Mouse (Mus musculus): ENCODE measurements around the gene G3bp2. TPM values are rescaled to one million over a fixed set of nuclear protein-coding genes. Genes with fewer than 3 reads are reported as not detected.

G3bp2 gene
- polyA plus RNA-seq, 1 experiment from 2014 or later = 289 TPM

DNA sequence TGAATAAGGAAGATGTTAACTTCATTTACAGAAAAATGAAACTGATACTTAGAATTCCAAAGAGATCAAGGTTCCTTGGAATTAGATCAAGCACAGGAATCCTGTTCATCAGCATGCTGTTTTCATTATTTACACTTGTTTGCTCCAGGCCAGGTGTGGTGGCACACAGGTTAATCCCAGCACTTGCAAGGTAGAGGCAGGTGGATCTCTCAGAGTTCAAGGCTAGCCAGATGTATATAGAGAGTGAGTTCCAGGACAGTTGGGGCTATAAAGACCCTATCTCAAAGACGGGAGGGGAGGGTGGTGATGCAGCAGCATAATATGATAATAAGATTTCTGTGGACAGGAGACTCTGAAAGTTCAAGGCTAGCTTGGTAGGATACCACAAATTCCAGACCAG lies 3.1 kb downstream of the G3bp2 start:
- Histone ChIP-seq H3K4me1 (ENCODE audit: control insufficient read depth, insufficient read depth, low read length) (peaks cover 2% of the 10 kb centered on the region; the same call in 1 of the 2 replicates), H3K27me3 (ENCODE audit: control insufficient read depth, insufficient read depth, low read length) (no peaks in the 10 kb centered on the region), H3K4me3 (ENCODE audit: low read depth, low read length) (no peak overlapping the region), H3K27ac (replicated peaks; ENCODE audit: low read depth, low read length) (no peak overlapping the region), H3K9ac (replicated peaks; ENCODE audit: low read length) (no peak overlapping the region), H3K36me3 (replicated peaks; ENCODE audit: control insufficient read depth, insufficient read depth, low read depth, low read length) (no peaks in the 10 kb centered on the region), H3K9me3 (replicated peaks; ENCODE audit: control insufficient read depth, low read length) (no peaks in the 10 kb centered on the region), H3K4me2 (ENCODE audit: low read depth, low read length) (no peak overlapping the region)
- WGBS = 81% methylated on average over 1 of the region's 1 CpGs
- DNase-seq (ENCODE audit: low spot score) = no peak
- ATAC-seq (replicated peaks; ENCODE audit: insufficient number of reproducible peaks, low FRiP score, low TSS enrichment, low read depth) = no peak

- ATAC-seq (replicated peaks; ENCODE audit: insufficient number of reproducible peaks, low FRiP score, low TSS enrichment, low read depth) (no peak), DNase-seq (ENCODE audit: low spot score) (no peak)
- Histone ChIP-seq H3K9ac (replicated peaks; ENCODE audit: low read length) (no peak overlapping the region), H3K4me2 (ENCODE audit: low read depth, low read length) (no peak overlapping the region), H3K4me3 (ENCODE audit: low read depth, low read length) (no peak overlapping the region), H3K27me3 (ENCODE audit: control insufficient read depth, insufficient read depth, low read length) (no peaks in the 10 kb centered on the region), H3K9me3 (replicated peaks; ENCODE audit: control insufficient read depth, low read length) (no peaks in the 10 kb centered on the region), H3K27ac (replicated peaks; ENCODE audit: low read depth, low read length) (no peak overlapping the region), H3K4me1 (ENCODE audit: control insufficient read depth, insufficient read depth, low read length) (no peaks in the 10 kb centered on the region), H3K36me3 (replicated peaks; ENCODE audit: control insufficient read depth, insufficient read depth, low read depth, low read length) (no peaks in the 10 kb centered on the region)
- 81% methylated on average over 1 of the region's 1 CpGs for WGBS
Measured at GRCm38 (mm10) chr5:92079304-92079703, 4.2 kb downstream of the G3bp2 start.

DNA sequence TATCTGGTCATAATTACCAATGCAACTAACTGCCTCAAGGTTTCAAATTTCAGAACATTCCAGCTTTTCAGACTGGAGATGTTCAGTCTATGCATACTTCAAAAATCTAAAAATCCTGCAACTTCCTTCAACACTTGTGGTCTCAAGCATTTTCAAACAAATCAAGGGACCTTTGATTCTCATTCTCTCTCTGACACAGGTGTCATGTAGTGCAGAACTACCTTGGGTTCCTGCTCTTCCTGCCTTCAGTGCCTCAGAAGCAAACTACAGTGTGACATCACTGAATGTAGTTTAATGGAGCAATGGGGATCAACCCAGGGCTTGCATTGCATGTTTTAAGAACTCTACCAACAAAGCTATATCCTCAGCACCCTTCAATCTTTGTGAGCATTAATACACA lies 4.8 kb downstream of the G3bp2 start:
- Histone ChIP-seq H3K36me3 (replicated peaks; ENCODE audit: control insufficient read depth, insufficient read depth, low read depth, low read length) (no peaks in the 10 kb centered on the region), H3K27me3 (ENCODE audit: control insufficient read depth, insufficient read depth, low read length) (no peaks in the 10 kb centered on the region), H3K9me3 (replicated peaks; ENCODE audit: control insufficient read depth, low read length) (no peaks in the 10 kb centered on the region), H3K9ac (replicated peaks; ENCODE audit: low read length) (no peak overlapping the region), H3K4me2 (ENCODE audit: low read depth, low read length) (no peak overlapping the region), H3K4me1 (ENCODE audit: control insufficient read depth, insufficient read depth, low read length) (no peaks in the 10 kb centered on the region), H3K27ac (replicated peaks; ENCODE audit: low read depth, low read length) (no peak overlapping the region), H3K4me3 (ENCODE audit: low read depth, low read length) (no peak overlapping the region)
- DNase-seq (ENCODE audit: low spot score) = no peak
- no peak for ATAC-seq (replicated peaks; ENCODE audit: insufficient number of reproducible peaks, low FRiP score, low TSS enrichment, low read depth)

GRCm38 (mm10) chr5:92076273-92076672 lies 7.2 kb downstream of the G3bp2 start:
- no peaks in the 10 kb centered on the region for H3K36me3 ChIP-seq (replicated peaks; ENCODE audit: control insufficient read depth, insufficient read depth, low read depth, low read length)
- 86% methylated on average over 1 of the region's 1 CpGs for WGBS

DNA sequence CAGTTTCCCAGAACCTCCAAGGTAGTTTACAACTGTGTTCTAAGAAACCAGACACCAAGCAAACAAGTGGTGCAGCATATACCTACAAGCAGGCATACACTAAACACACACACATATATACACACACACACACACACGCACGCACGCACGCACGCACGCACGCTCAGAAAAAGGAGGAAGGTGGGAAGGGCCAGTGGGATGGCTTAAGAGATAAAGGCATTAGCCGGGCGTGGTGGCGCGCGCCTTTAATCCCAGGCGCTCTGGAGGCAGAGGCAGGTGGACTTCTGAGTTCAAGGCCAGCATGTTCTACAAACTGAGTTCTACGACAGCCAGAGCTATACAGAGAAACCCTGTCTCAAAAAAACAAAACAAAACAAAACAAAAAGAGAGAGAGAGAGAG lies 9.5 kb downstream of the G3bp2 start:
- DNase-seq (ENCODE audit: low spot score) (no peak), ATAC-seq (replicated peaks; ENCODE audit: insufficient number of reproducible peaks, low FRiP score, low TSS enrichment, low read depth) (no peak)
- Histone ChIP-seq H3K27me3 (ENCODE audit: control insufficient read depth, insufficient read depth, low read length) (no peaks in the 10 kb centered on the region), H3K4me3 (ENCODE audit: low read depth, low read length) (no peak overlapping the region), H3K4me2 (ENCODE audit: low read depth, low read length) (no peak overlapping the region), H3K9ac (replicated peaks; ENCODE audit: low read length) (no peak overlapping the region), H3K4me1 (ENCODE audit: control insufficient read depth, insufficient read depth, low read length) (no peaks in the 10 kb centered on the region), H3K36me3 (replicated peaks; ENCODE audit: control insufficient read depth, insufficient read depth, low read depth, low read length) (no peaks in the 10 kb centered on the region; the same call in 1 of the 2 replicates), H3K9me3 (replicated peaks; ENCODE audit: control insufficient read depth, low read length) (no peaks in the 10 kb centered on the region), H3K27ac (replicated peaks; ENCODE audit: low read depth, low read length) (no peak overlapping the region)
- 93% methylated on average over 14 of the region's 14 CpGs for WGBS

More at GRCm38 (mm10) chr5:92076273-92076672, 7.2 kb downstream of the G3bp2 start:
- no peak for ATAC-seq (replicated peaks; ENCODE audit: insufficient number of reproducible peaks, low FRiP score, low TSS enrichment, low read depth)
- H3K4me1 ChIP-seq (ENCODE audit: control insufficient read depth, insufficient read depth, low read length) = no peaks in the 10 kb centered on the region
- no peaks in the 10 kb centered on the region for H3K27me3 ChIP-seq (ENCODE audit: control insufficient read depth, insufficient read depth, low read length)
- H3K4me2 ChIP-seq (ENCODE audit: low read depth, low read length) = no peak overlapping the region
- DNase-seq (ENCODE audit: low spot score) = no peak
- no peaks in the 10 kb centered on the region for H3K9me3 ChIP-seq (replicated peaks; ENCODE audit: control insufficient read depth, low read length)
- H3K27ac ChIP-seq (replicated peaks; ENCODE audit: low read depth, low read length) = no peak overlapping the region
- no peak overlapping the region for H3K4me3 ChIP-seq (ENCODE audit: low read depth, low read length)
- no peak overlapping the region for H3K9ac ChIP-seq (replicated peaks; ENCODE audit: low read length)

GRCm38 (mm10) chr5:92063192-92063591 lies 20.3 kb downstream of the G3bp2 start:
- WGBS = 97% methylated on average over 2 of the region's 2 CpGs
- Histone ChIP-seq H3K36me3 (replicated peaks; ENCODE audit: control insufficient read depth, insufficient read depth, low read depth, low read length) (peaks cover 7% of the 10 kb centered on the region), H3K27me3 (ENCODE audit: control insufficient read depth, insufficient read depth, low read length) (no peaks in the 10 kb centered on the region), H3K9me3 (replicated peaks; ENCODE audit: control insufficient read depth, low read length) (no peaks in the 10 kb centered on the region), H3K27ac (replicated peaks; ENCODE audit: low read depth, low read length) (no peak overlapping the region), H3K4me1 (ENCODE audit: control insufficient read depth, insufficient read depth, low read length) (no peaks in the 10 kb centered on the region), H3K9ac (replicated peaks; ENCODE audit: low read length) (no peak overlapping the region), H3K4me2 (ENCODE audit: low read depth, low read length) (no peak overlapping the region), H3K4me3 (ENCODE audit: low read depth, low read length) (no peak overlapping the region)
- ATAC-seq (replicated peaks; ENCODE audit: insufficient number of reproducible peaks, low FRiP score, low TSS enrichment, low read depth) (no peak), DNase-seq (ENCODE audit: low spot score) (no peak)

GRCm38 (mm10) chr5:92052866-92053265 lies 30.7 kb downstream of the G3bp2 start:
- no peak overlapping the region for H3K27ac ChIP-seq (replicated peaks; ENCODE audit: low read depth, low read length)
- DNase-seq (ENCODE audit: low spot score) = no peak
- WGBS = 92% methylated on average over 6 of the region's 6 CpGs
- H3K4me1 ChIP-seq (ENCODE audit: control insufficient read depth, insufficient read depth, low read length) = no peaks in the 10 kb centered on the region
- no peaks in the 10 kb centered on the region for H3K9me3 ChIP-seq (replicated peaks; ENCODE audit: control insufficient read depth, low read length)
- ATAC-seq (replicated peaks; ENCODE audit: insufficient number of reproducible peaks, low FRiP score, low TSS enrichment, low read depth) = no peak
- H3K4me2 ChIP-seq (ENCODE audit: low read depth, low read length) = no peak overlapping the region
- no peak overlapping the region for H3K9ac ChIP-seq (replicated peaks; ENCODE audit: low read length)
- no peak overlapping the region for H3K4me3 ChIP-seq (ENCODE audit: low read depth, low read length)
- no peaks in the 10 kb centered on the region for H3K27me3 ChIP-seq (ENCODE audit: control insufficient read depth, insufficient read depth, low read length)
- H3K36me3 ChIP-seq (replicated peaks; ENCODE audit: control insufficient read depth, insufficient read depth, low read depth, low read length) = no peaks in the 10 kb centered on the region; the same call in none of the 2 replicates

GRCm38 (mm10) chr5:92050419-92050818 lies 33.1 kb downstream of the G3bp2 start:
- Histone ChIP-seq H3K9ac (replicated peaks; ENCODE audit: low read length) (no peak overlapping the region), H3K27ac (replicated peaks; ENCODE audit: low read depth, low read length) (no peak overlapping the region), H3K36me3 (replicated peaks; ENCODE audit: control insufficient read depth, insufficient read depth, low read depth, low read length) (no peaks in the 10 kb centered on the region), H3K4me3 (ENCODE audit: low read depth, low read length) (no peak overlapping the region), H3K27me3 (ENCODE audit: control insufficient read depth, insufficient read depth, low read length) (no peaks in the 10 kb centered on the region), H3K4me1 (ENCODE audit: control insufficient read depth, insufficient read depth, low read length) (no peaks in the 10 kb centered on the region), H3K9me3 (replicated peaks; ENCODE audit: control insufficient read depth, low read length) (no peaks in the 10 kb centered on the region), H3K4me2 (ENCODE audit: low read depth, low read length) (no peak overlapping the region)
- 79% methylated on average over 3 of the region's 3 CpGs for WGBS
- ATAC-seq (replicated peaks; ENCODE audit: insufficient number of reproducible peaks, low FRiP score, low TSS enrichment, low read depth) = no peak
- no peak for DNase-seq (ENCODE audit: low spot score)
